In genomic region chr6:54940126-54940525, GRCm38 (mm10) we compare ENCODE assay signal across 20 mouse cellular contexts. TPM values are rescaled to one million over a fixed set of nuclear protein-coding genes. Genes with fewer than 3 reads are reported as not detected.
DNase-seq lines count a peak whose midpoint lies in the region; ATAC-seq and TF ChIP-seq lines count a peak whose summit lies in the region.
"Had no signal": no experiment of that assay in that cellular context is flagged by ENCODE, and none has a peak within 500 bp of the region (broad histone marks: within the 10 kb centered on the region; RNA-seq: fewer than 3 reads in every experiment).

No protein-coding gene starts in this region.

- no peak for ATAC-seq in midbrain, embryonic 14.5 days (ENCODE audit: low FRiP score, low TSS enrichment)
- ATAC-seq in midbrain, embryonic 16.5 days, result no peak
- ATAC-seq: forebrain, embryonic 16.5 days; inflammation-experienced regulatory T-cells, adult 6 months; midbrain, embryonic 13.5 days had no signal

- intact Hi-C loops in gastrocnemius, adult 2 months (cut with DNase I), result no loop called here
- intact Hi-C loops in gastrocnemius, postnatal 36 days (cut with DNase I), result no loop called here

- H3K27ac ChIP-seq in gastrocnemius, adult 2 months, result peak overlapping the region; percentile 72
- no peak overlapping the region for H3K27ac ChIP-seq in midbrain, embryonic 14.5 days (replicated peaks; ENCODE audit: low read depth, low read length)
- no peak overlapping the region for H3K27ac ChIP-seq in midbrain, embryonic 16.5 days (ENCODE audit: low read length)
- H3K27ac ChIP-seq: embryonic facial prominence, embryonic 13.5 days; heart, embryonic 15.5 days; limb, embryonic 13.5 days; midbrain, embryonic 13.5 days; stomach, embryonic 15.5 days had no signal

- H3K36me3 ChIP-seq in midbrain, embryonic 14.5 days (ENCODE audit: control insufficient read depth, insufficient read depth, low read length), result no peaks in the 10 kb centered on the region
- H3K36me3 ChIP-seq in midbrain, embryonic 16.5 days (ENCODE audit: control insufficient read depth, insufficient read depth, low read length), result no peaks in the 10 kb centered on the region
- H3K36me3 ChIP-seq: heart, embryonic 15.5 days; midbrain, embryonic 13.5 days; stomach, embryonic 15.5 days had no signal

- H3K9ac ChIP-seq in midbrain, embryonic 14.5 days (replicated peaks; ENCODE audit: low read length), result no peak overlapping the region
- H3K9ac ChIP-seq in midbrain, embryonic 16.5 days (ENCODE audit: low read depth, low read length), result no peak overlapping the region
- H3K9ac ChIP-seq: embryonic facial prominence, embryonic 13.5 days; heart, embryonic 15.5 days; limb, embryonic 13.5 days; midbrain, embryonic 13.5 days; stomach, embryonic 15.5 days had no signal

- peak overlapping the region; percentile 36; the same call in 1 of the 2 replicates for H3K4me3 ChIP-seq in gastrocnemius, adult 2 months
- H3K4me3 ChIP-seq in midbrain, embryonic 14.5 days (replicated peaks; ENCODE audit: low read depth, low read length), result no peak overlapping the region
- no peak overlapping the region for H3K4me3 ChIP-seq in midbrain, embryonic 16.5 days (ENCODE audit: low read depth, low read length)
- H3K4me3 ChIP-seq: embryonic facial prominence, embryonic 13.5 days; heart, embryonic 15.5 days; limb, embryonic 13.5 days; midbrain, embryonic 13.5 days; stomach, embryonic 15.5 days had no signal

- H3K4me1 ChIP-seq in midbrain, embryonic 14.5 days (ENCODE audit: control insufficient read depth, insufficient read depth, low read length), result 0 out of 2 replicates have a peak, but pooled peaks cover 3% of the 10 kb centered on the region
- H3K4me1 ChIP-seq in midbrain, embryonic 16.5 days (ENCODE audit: control insufficient read depth, insufficient read depth, low read length), result no peaks in the 10 kb centered on the region
- H3K4me1 ChIP-seq: stomach, embryonic 15.5 days had no signal

- DNase-seq in gastrocnemius, adult 2 months, result no peak
- DNase-seq in gastrocnemius, postnatal 36 days, result no peak
- DNase-seq in kidney, postnatal 10 days, result peak; percentile 44
- no peak for DNase-seq in kidney, postnatal 4 days
- DNase-seq in midbrain, embryonic 14.5 days, result peak; percentile 9
- no peak for DNase-seq in natural killer cell, adult 2 months (ENCODE audit: low spot score in 2 of 2)
- DNase-seq: cerebellum, adult 9-11 months; right cerebral cortex, postnatal 14 days; spleen, adult 18-20 months; thymus, adult 18-20 months; thymus, postnatal 4 days had no signal

- no peak for TF ChIP-seq CTCF in gastrocnemius, adult 2 months (IDR thresholded peaks at IDR 0.05)

- H3K27me3 ChIP-seq in midbrain, embryonic 14.5 days (ENCODE audit: control insufficient read depth, insufficient read depth, low read length), result 0 out of 2 replicates have a peak, but pooled peaks cover 5% of the 10 kb centered on the region
- H3K27me3 ChIP-seq in midbrain, embryonic 16.5 days (ENCODE audit: control insufficient read depth, insufficient read depth, low read depth, low read length), result peaks cover 4% of the 10 kb centered on the region; the same call in 1 of the 2 replicates
- H3K27me3 ChIP-seq: CH12.LX had no signal

- no peak overlapping the region for H3K4me2 ChIP-seq in midbrain, embryonic 14.5 days (ENCODE audit: low read length)
- H3K4me2 ChIP-seq in midbrain, embryonic 16.5 days (ENCODE audit: low read length), result no peak overlapping the region
- H3K4me2 ChIP-seq: embryonic facial prominence, embryonic 13.5 days; heart, embryonic 15.5 days; limb, embryonic 13.5 days; midbrain, embryonic 13.5 days; stomach, embryonic 15.5 days had no signal

- 82% methylated on average over 7 of the region's 7 CpGs for WGBS in midbrain, embryonic 14.5 days
- WGBS in midbrain, embryonic 16.5 days, result 75% methylated on average over 7 of the region's 7 CpGs

- H3K9me3 ChIP-seq in midbrain, embryonic 14.5 days (ENCODE audit: control insufficient read depth, low read length), result no peaks in the 10 kb centered on the region
- no peaks in the 10 kb centered on the region for H3K9me3 ChIP-seq in midbrain, embryonic 16.5 days (replicated peaks; ENCODE audit: control insufficient read depth, low read length, poor library complexity, severe bottlenecking)
- H3K9me3 ChIP-seq: embryonic facial prominence, embryonic 13.5 days; heart, embryonic 15.5 days; limb, embryonic 13.5 days; midbrain, embryonic 13.5 days; stomach, embryonic 15.5 days had no signal

RNA-seq across cellular contexts. Expression of gene Nod1, which starts 32.3 kb away (rescaled TPM):
- 1 to 10 TPM; 7.6 to 9.1 TPM for total RNA-seq in gastrocnemius, adult 2 months (2021)
- 1 to 10 TPM; 6.1 to 8.2 TPM for total RNA-seq in gastrocnemius, postnatal 36 days (2021)
- polyA plus RNA-seq in midbrain, embryonic 14.5 days (2014; fragmentation: Nextera tagmentation; extraction: Ambion mirVana), result 1.3 and 2.2 TPM in 2 replicates
- polyA plus RNA-seq in midbrain, embryonic 16.5 days (2015; fragmentation: Nextera tagmentation; extraction: Ambion mirVana), result 2.6 and 2.8 TPM in 2 replicates

RNA-seq across cellular contexts. Expression of gene Ggct, which starts 52.6 kb away (rescaled TPM):
- 10 to 100 TPM in 1 of 2 experiments, 1 to 10 TPM in 1; 9.6 to 11.0 TPM for total RNA-seq in gastrocnemius, adult 2 months (2021)
- 1 to 10 TPM; 8.8 to 8.9 TPM for total RNA-seq in gastrocnemius, postnatal 36 days (2021)
- 9.9 and 12.9 TPM in 2 replicates for polyA plus RNA-seq in midbrain, embryonic 14.5 days (2014; fragmentation: Nextera tagmentation; extraction: Ambion mirVana)
- polyA plus RNA-seq in midbrain, embryonic 16.5 days (2015; fragmentation: Nextera tagmentation; extraction: Ambion mirVana), result 13.6 and 14.5 TPM in 2 replicates

Comparison
In these comparisons a context has a peak if more than half of its experiments do, and no peak if none do; other contexts are left out.
1. DNase-seq: peak in kidney, postnatal 10 days (single experiment) and midbrain, embryonic 14.5 days (single experiment); none in gastrocnemius, adult 2 months (single experiment), gastrocnemius, postnatal 36 days (0 of 2), kidney, postnatal 4 days (0 of 2) and natural killer cell, adult 2 months (0 of 2).